Mouse (Mus musculus) thymus, adult 2 months (tissue): ENCODE data around the gene Ttc39a. TPM values are rescaled to one million over a fixed set of nuclear protein-coding genes. Genes with fewer than 3 reads are reported as not detected.

ENCODE experiments used
- DNase-seq: peaks from one replicate; pipeline ENCODE4 v3.0.0; 2021
- H3K27ac ChIP-seq: fragments of 200-500 bp; 2 replicates; pipeline ENCODE4 v1.5.1; 2012; ENCODE audit warnings: low read length, control low read depth; ENCODE audit not compliant: control insufficient read depth, insufficient read depth
- H3K27me3 ChIP-seq: fragments of 200-500 bp; 2 replicates; pipeline ENCODE4 v1.6.1; 2012; ENCODE audit warnings: mild to moderate bottlenecking, low read length, moderate library complexity, mixed read lengths; ENCODE audit not compliant: control insufficient read depth, insufficient read depth
- H3K36me3 ChIP-seq: fragments of 200-500 bp; 2 replicates; pipeline ENCODE4 v1.6.1; 2012; ENCODE audit warnings: mild to moderate bottlenecking, low read length, moderate library complexity; ENCODE audit not compliant: control insufficient read depth, insufficient read depth
- H3K4me1 ChIP-seq: fragments of 200-500 bp; replicated peaks from 2 replicates; pipeline ENCODE4 v1.6.1; 2012; ENCODE audit warnings: low read length; ENCODE audit not compliant: control insufficient read depth, insufficient read depth
- H3K4me3 ChIP-seq: fragments of 200-500 bp; 2 replicates; pipeline ENCODE4 v1.5.1; 2012; ENCODE audit warnings: mild to moderate bottlenecking, low read length, control low read depth, moderate library complexity; ENCODE audit not compliant: control insufficient read depth, insufficient read depth
- CTCF ChIP-seq: fragments of 200-500 bp; IDR thresholded peaks from 2 replicates; pipeline ENCODE4 v1.5.1; 2012; ENCODE audit warnings: mild to moderate bottlenecking, control low read depth, low read length, moderate library complexity, borderline replicate concordance; ENCODE audit not compliant: control insufficient read depth, poor library complexity, insufficient read depth; ENCODE audit errors: extremely low read depth
- POLR2A ChIP-seq: fragments of 200-500 bp; IDR thresholded peaks from 2 replicates; pipeline ENCODE4 v1.6.1; 2012; ENCODE audit warnings: mild to moderate bottlenecking, low read length, control low read depth, moderate library complexity; ENCODE audit not compliant: control insufficient read depth, poor library complexity, insufficient read depth; ENCODE audit errors: extremely low read depth
- WGBS: fragments of 180-500 bp; shearing (Covaris S2); methylation state at CpG from one replicate; pipeline ENCODE4 v1.1.7; 2018; 5-methylcytosine and 5-hydroxymethylcytosine counted together
- polyA plus RNA-seq: library from polyadenylated mRNA; depleted of rRNA; stranded (reverse); fragments of >200 nt; gene quantifications from 2 replicates; pipeline ENCODE4 v1.2.3, GENCODE M21; 2012

Gene Ttc39a
- polyA plus RNA-seq, 1 experiment = 15.0 TPM

- H3K4me1 ChIP-seq = no peaks in the 10 kb centered on the region
- H3K27me3 ChIP-seq = no peaks in the 10 kb centered on the region
- H3K27ac ChIP-seq = no peak overlapping the region
- TF ChIP-seq POLR2A = no peak
- no peak for TF ChIP-seq CTCF
- no peak overlapping the region for H3K4me3 ChIP-seq
- no peaks in the 10 kb centered on the region for H3K36me3 ChIP-seq
- DNase-seq = no peak
- WGBS = 56% methylated on average over 2 of the region's 2 CpGs
Measured at GRCm38 (mm10) chr4:109445397-109445796, 39.0 kb downstream of the Ttc39a start.

GRCm38 (mm10) chr4:109445956-109446355 lies 39.5 kb downstream of the Ttc39a start:
- H3K4me1 ChIP-seq = no peaks in the 10 kb centered on the region
- no peak for DNase-seq

GRCm38 (mm10) chr4:109448531-109448930 lies 42.1 kb downstream of the Ttc39a start:
- TF ChIP-seq POLR2A (no peak), CTCF (no peak)
- no peak overlapping the region for H3K4me3 ChIP-seq
- no peaks in the 10 kb centered on the region for H3K27me3 ChIP-seq
- H3K4me1 ChIP-seq = no peaks in the 10 kb centered on the region
- no peak overlapping the region for H3K27ac ChIP-seq
- H3K36me3 ChIP-seq = no peaks in the 10 kb centered on the region
- DNase-seq = no peak
- WGBS = 91% methylated on average over 2 of the region's 2 CpGs

More at GRCm38 (mm10) chr4:109445956-109446355, 39.5 kb downstream of the Ttc39a start:
- TF ChIP-seq CTCF (no peak), POLR2A (no peak)
- Histone ChIP-seq H3K27ac (no peak overlapping the region), H3K4me3 (no peak overlapping the region), H3K27me3 (no peaks in the 10 kb centered on the region), H3K36me3 (no peaks in the 10 kb centered on the region)
- WGBS = 97% methylated on average over 1 of the region's 1 CpGs

- DNase-seq = no peak
- no peak for TF ChIP-seq POLR2A
- no peak for TF ChIP-seq CTCF
- no peak overlapping the region for H3K4me3 ChIP-seq
Measured at GRCm38 (mm10) chr4:109456821-109457220, 50.4 kb downstream of the Ttc39a start.

GRCm38 (mm10) chr4:109460421-109461179 lies 54.2 kb downstream of the Ttc39a start:
- Histone ChIP-seq H3K27ac (no peak overlapping the region), H3K4me1 (no peaks in the 10 kb centered on the region), H3K27me3 (no peaks in the 10 kb centered on the region), H3K4me3 (no peak overlapping the region), H3K36me3 (no peaks in the 10 kb centered on the region)
- DNase-seq = no peak
- WGBS = 90% methylated on average over 3 of the region's 3 CpGs
- no peak for TF ChIP-seq CTCF
- no peak for TF ChIP-seq POLR2A

More at GRCm38 (mm10) chr4:109456821-109457220, 50.4 kb downstream of the Ttc39a start:
- no peaks in the 10 kb centered on the region for H3K36me3 ChIP-seq
- WGBS = 77% methylated on average over 6 of the region's 6 CpGs
- H3K27me3 ChIP-seq = no peaks in the 10 kb centered on the region
- H3K4me1 ChIP-seq = no peaks in the 10 kb centered on the region
- no peak overlapping the region for H3K27ac ChIP-seq

- Histone ChIP-seq H3K4me1 (no peaks in the 10 kb centered on the region), H3K27me3 (no peaks in the 10 kb centered on the region), H3K4me3 (no peak overlapping the region), H3K36me3 (no peaks in the 10 kb centered on the region), H3K27ac (no peak overlapping the region)
- TF ChIP-seq POLR2A = no peak
- no peak for TF ChIP-seq CTCF
- no peak for DNase-seq
Measured at GRCm38 (mm10) chr4:109463892-109464291, 57.5 kb downstream of the Ttc39a start.
